Mouse (Mus musculus): Measurements from ENCODE around the gene Orc6.
A peak's percentile ranks its signal among the peaks of the same experiment; 100 is the strongest.

Orc6 gene

GRCm38 (mm10) chr8:85299434-85300077 is at the start of gene Orc6, which contains the start of gene Vps35:
Gene Orc6, plus strand, starts transcription at chr8:85299632.
Gene Vps35, minus strand, starts transcription at chr8:85299802.
- peak; percentile 93 for DNase-seq (ENCODE audit: low spot score)

- DNase-seq (ENCODE audit: low spot score), result no peak
Measured at GRCm38 (mm10) chr8:85286846-85287245, 12.6 kb upstream of the Orc6 start.

GRCm38 (mm10) chr8:85298600-85299433 is 615 bp upstream of the Orc6 start:
- DNase-seq (ENCODE audit: low spot score), result no peak

- no peak for DNase-seq (ENCODE audit: low spot score)
Measured at GRCm38 (mm10) chr8:85301941-85302340, 2.5 kb downstream of the Orc6 start.

GRCm38 (mm10) chr8:85302931-85303330 is 3.5 kb downstream of the Orc6 start:
- no peak for DNase-seq (ENCODE audit: low spot score)

GRCm38 (mm10) chr8:85303531-85303930 is 4.1 kb downstream of the Orc6 start:
- no peak for DNase-seq (ENCODE audit: low spot score)

- no peak for DNase-seq (ENCODE audit: low spot score)
Measured at GRCm38 (mm10) chr8:85308564-85308963, 9.1 kb downstream of the Orc6 start.

GRCm38 (mm10) chr8:85311743-85312142 is 12.3 kb downstream of the Orc6 start:
- no peak for DNase-seq (ENCODE audit: low spot score)

- DNase-seq (ENCODE audit: low spot score), result no peak
Measured at GRCm38 (mm10) chr8:85313036-85313435, 13.6 kb downstream of the Orc6 start.

- no peak for DNase-seq (ENCODE audit: low spot score)
Measured at GRCm38 (mm10) chr8:85318534-85318933, 19.1 kb downstream of the Orc6 start.

- no peak for DNase-seq (ENCODE audit: low spot score)
Measured at GRCm38 (mm10) chr8:85321981-85322380, 22.5 kb downstream of the Orc6 start.

GRCm38 (mm10) chr8:85323084-85323483 is 23.7 kb downstream of the Orc6 start:
- DNase-seq (ENCODE audit: low spot score), result no peak

GRCm38 (mm10) chr8:85327036-85327435 is 27.6 kb downstream of the Orc6 start:
- no peak for DNase-seq (ENCODE audit: low spot score)

GRCm38 (mm10) chr8:85329506-85329905 is 30.1 kb downstream of the Orc6 start:
- no peak for DNase-seq (ENCODE audit: low spot score)

- no peak for DNase-seq (ENCODE audit: low spot score)
Measured at GRCm38 (mm10) chr8:85335105-85335504, 35.7 kb downstream of the Orc6 start.

- DNase-seq (ENCODE audit: low spot score), result no peak
Measured at GRCm38 (mm10) chr8:85336211-85336933, 36.9 kb downstream of the Orc6 start.

- DNase-seq (ENCODE audit: low spot score), result no peak
Measured at GRCm38 (mm10) chr8:85337681-85338080, 38.2 kb downstream of the Orc6 start.

GRCm38 (mm10) chr8:85339871-85340573 is 40.6 kb downstream of the Orc6 start:
- no peak for DNase-seq (ENCODE audit: low spot score)

- no peak for DNase-seq (ENCODE audit: low spot score)
Measured at GRCm38 (mm10) chr8:85353287-85353686, 53.9 kb downstream of the Orc6 start.
